Mouse (Mus musculus) right cerebral cortex, postnatal 4 days (tissue): Measurements from ENCODE around the gene Dctn3.
A peak's percentile ranks its signal among the peaks of the same experiment; 100 is the strongest.
"Not testable (repeated sequence)": the region's sequence is repeated elsewhere in the genome, so short reads cannot be mapped to it uniquely, and the experiment has no call there.

Source experiments
- DNase-seq: peaks from one replicate; pipeline ENCODE4 v3.0.0-alpha.2; 2022

The Dctn3 gene

GRCm38 (mm10) chr4:41722918-41723351 lies at the start of gene Dctn3:
TSS of gene Dctn3 (minus strand) at chr4:41723170.
- peak; percentile 74 for DNase-seq

GRCm38 (mm10) chr4:41767301-41767700 lies 44.3 kb upstream of the Dctn3 start:
- DNase-seq: not testable (repeated sequence)

GRCm38 (mm10) chr4:41763176-41763575 lies 40.2 kb upstream of the Dctn3 start:
- not testable (repeated sequence) for DNase-seq

GRCm38 (mm10) chr4:41762688-41763114 lies 39.7 kb upstream of the Dctn3 start:
- peak; percentile 62 for DNase-seq

- no peak for DNase-seq
Observed at GRCm38 (mm10) chr4:41762099-41762687, 39.2 kb upstream of the Dctn3 start.

GRCm38 (mm10) chr4:41761680-41762079 lies 38.7 kb upstream of the Dctn3 start:
- no peak for DNase-seq

GRCm38 (mm10) chr4:41760911-41761310 lies 37.9 kb upstream of the Dctn3 start:
- no peak for DNase-seq

- peak; percentile 55 for DNase-seq
Observed at GRCm38 (mm10) chr4:41760288-41760721, 37.3 kb upstream of the Dctn3 start.

- no peak for DNase-seq
Observed at GRCm38 (mm10) chr4:41759656-41760287, 36.8 kb upstream of the Dctn3 start.

GRCm38 (mm10) chr4:41759206-41759605 lies 36.2 kb upstream of the Dctn3 start:
- peak; percentile 55 for DNase-seq

GRCm38 (mm10) chr4:41758701-41759100 lies 35.7 kb upstream of the Dctn3 start:
- DNase-seq: no peak

- DNase-seq: no peak
Observed at GRCm38 (mm10) chr4:41758021-41758420, 35.1 kb upstream of the Dctn3 start.

GRCm38 (mm10) chr4:41757321-41757720 lies 34.4 kb upstream of the Dctn3 start:
- no peak for DNase-seq

GRCm38 (mm10) chr4:41756440-41756839 lies 33.5 kb upstream of the Dctn3 start:
- no peak for DNase-seq

- peak; percentile 85 for DNase-seq
Observed at GRCm38 (mm10) chr4:41755338-41756305, 32.7 kb upstream of the Dctn3 start, which contains the start of gene Sigmar1. TSS of gene Sigmar1 (minus strand) at chr4:41756157.

GRCm38 (mm10) chr4:41754797-41755337 lies 31.9 kb upstream of the Dctn3 start, which contains the start of gene Galt:
TSS of gene Galt (plus strand) at chr4:41755228.
- DNase-seq: no peak

GRCm38 (mm10) chr4:41745021-41745420 lies 22.1 kb upstream of the Dctn3 start:
- no peak for DNase-seq

- no peak for DNase-seq
Observed at GRCm38 (mm10) chr4:41744131-41744530, 21.2 kb upstream of the Dctn3 start.

- DNase-seq: peak; percentile 82
Observed at GRCm38 (mm10) chr4:41741158-41741560, 18.2 kb upstream of the Dctn3 start.

GRCm38 (mm10) chr4:41740380-41741157 lies 17.6 kb upstream of the Dctn3 start:
- peak; percentile 74 for DNase-seq

- DNase-seq: no peak
Observed at GRCm38 (mm10) chr4:41739260-41739659, 16.3 kb upstream of the Dctn3 start.

- DNase-seq: no peak
Observed at GRCm38 (mm10) chr4:41738256-41738603, 15.3 kb upstream of the Dctn3 start.
